Mouse (Mus musculus) retina, adult 2 months (tissue): ENCODE results near the gene Etl4.

Source experiments
- DNase-seq: peaks from one replicate; pipeline ENCODE4 v3.0.0-alpha.2; 2012; ENCODE audit warnings: low read depth, low spot score

The Etl4 gene

GRCm38 (mm10) chr2:20563036-20563435, 653.5 kb downstream of the Etl4 start:
- no peak for DNase-seq

GRCm38 (mm10) chr2:20568456-20568855, 658.9 kb downstream of the Etl4 start:
- no peak for DNase-seq

GRCm38 (mm10) chr2:20571940-20572339, 662.4 kb downstream of the Etl4 start:
- DNase-seq: no peak

GRCm38 (mm10) chr2:20580331-20580730, 670.8 kb downstream of the Etl4 start:
- DNase-seq: no peak

- DNase-seq: no peak
Measured at GRCm38 (mm10) chr2:20583032-20583431, 673.5 kb downstream of the Etl4 start.

- no peak for DNase-seq
Measured at GRCm38 (mm10) chr2:20583562-20584153, 674.1 kb downstream of the Etl4 start.

- no peak for DNase-seq
Measured at GRCm38 (mm10) chr2:20587913-20588312, 678.3 kb downstream of the Etl4 start.

- no peak for DNase-seq
Measured at GRCm38 (mm10) chr2:20588631-20589030, 679.1 kb downstream of the Etl4 start.

- DNase-seq: no peak
Measured at GRCm38 (mm10) chr2:20594129-20594528, 684.5 kb downstream of the Etl4 start.

- DNase-seq: no peak
Measured at GRCm38 (mm10) chr2:20595000-20595399, 685.4 kb downstream of the Etl4 start.

GRCm38 (mm10) chr2:20596558-20596957, 687.0 kb downstream of the Etl4 start:
- no peak for DNase-seq

- DNase-seq: no peak
Measured at GRCm38 (mm10) chr2:20597193-20597592, 687.6 kb downstream of the Etl4 start.

- DNase-seq: no peak
Measured at GRCm38 (mm10) chr2:20602656-20603055, 693.1 kb downstream of the Etl4 start.

- DNase-seq: no peak
Measured at GRCm38 (mm10) chr2:20603536-20603935, 694.0 kb downstream of the Etl4 start.

GRCm38 (mm10) chr2:20603991-20604390, 694.4 kb downstream of the Etl4 start:
- no peak for DNase-seq

GRCm38 (mm10) chr2:20609203-20609602, 699.6 kb downstream of the Etl4 start:
- DNase-seq: no peak

- no peak for DNase-seq
Measured at GRCm38 (mm10) chr2:20615948-20616347, 706.4 kb downstream of the Etl4 start.

- no peak for DNase-seq
Measured at GRCm38 (mm10) chr2:20618396-20618795, 708.8 kb downstream of the Etl4 start.

GRCm38 (mm10) chr2:20619881-20620280, 710.3 kb downstream of the Etl4 start:
- no peak for DNase-seq

GRCm38 (mm10) chr2:20629156-20629712, 719.7 kb downstream of the Etl4 start:
- no peak for DNase-seq

GRCm38 (mm10) chr2:20638604-20639003, 729.0 kb downstream of the Etl4 start:
- no peak for DNase-seq

GRCm38 (mm10) chr2:20639721-20640120, 730.1 kb downstream of the Etl4 start:
- DNase-seq: no peak

GRCm38 (mm10) chr2:20642818-20643217, 733.2 kb downstream of the Etl4 start:
- DNase-seq: no peak

- DNase-seq: no peak
Measured at GRCm38 (mm10) chr2:20649817-20650216, 740.2 kb downstream of the Etl4 start.
